Mouse (Mus musculus): ENCODE measurements at regions not wholly inside any gene's neighbourhood (a gene's known extent, or its start where the extent isn't known, plus 50 kb on each side); places are given as distances from the start of the nearest gene placed in this dataset.

DNA sequence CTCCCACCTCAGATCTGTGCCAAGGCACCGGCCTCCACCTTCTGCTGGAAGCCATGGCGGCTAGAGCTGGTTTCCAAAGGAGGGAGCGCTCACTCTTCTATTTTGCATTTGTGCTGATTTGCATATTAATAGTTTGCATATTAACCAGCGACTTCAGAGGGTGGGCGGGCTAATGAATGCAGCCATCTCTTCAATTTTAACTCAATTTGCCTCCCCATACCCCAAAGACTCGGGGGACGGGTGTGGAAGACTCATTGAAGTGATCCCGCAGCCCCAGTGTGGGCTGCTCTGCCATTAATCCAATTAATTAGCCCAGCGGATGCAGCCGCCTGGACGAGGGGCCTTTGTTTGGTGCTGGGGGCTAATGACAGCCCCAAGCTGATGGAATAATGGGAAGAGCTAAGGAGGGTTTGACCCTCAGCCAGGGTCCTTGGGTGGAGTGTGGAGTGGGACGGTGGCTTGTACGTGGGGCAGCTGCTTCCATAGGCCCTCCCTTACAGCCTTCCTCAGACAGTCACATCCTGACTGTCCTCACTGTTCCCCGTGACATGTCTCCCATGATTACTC, 103.0 kb downstream of the Gm26897 start:
- peak; percentile 89 for ATAC-seq
- Histone ChIP-seq H3K9me3 (no peaks in the 10 kb centered on the region), H3K4me1 (replicated peaks) (peaks cover 23% of the 10 kb centered on the region), H3K27me3 (peaks cover 30% of the 10 kb centered on the region), H3K27ac (peak overlapping the region; percentile 84), H3K36me3 (no peaks in the 10 kb centered on the region), H3K4me2 (replicated peaks) (peak overlapping the region; percentile 30), H3K9ac (replicated peaks) (no peak overlapping the region), H3K4me3 (replicated peaks) (no peak overlapping the region)
- WGBS: 5% methylated on average over 14 of the region's 14 CpGs

DNA sequence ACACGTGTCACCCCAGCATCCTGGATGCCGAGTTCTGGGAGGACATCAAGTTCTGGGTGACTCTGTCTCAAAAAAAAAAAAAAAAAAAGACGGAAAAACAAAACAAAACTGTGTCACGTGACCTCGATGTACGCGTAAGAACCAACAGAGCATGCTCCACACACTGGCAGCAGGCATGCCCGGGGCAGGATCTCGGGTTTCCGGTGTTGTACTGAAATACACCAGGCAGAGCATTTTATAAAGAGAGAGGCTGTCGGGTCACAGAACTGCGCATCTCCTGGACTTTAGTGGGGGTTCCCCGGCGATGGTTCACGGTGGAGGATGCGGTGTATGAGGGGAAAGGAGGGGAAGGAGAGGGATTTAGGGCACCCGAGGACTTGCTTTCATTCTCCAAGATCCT, 108.7 kb downstream of the Gm26897 start:
- ATAC-seq: no peak

DNA sequence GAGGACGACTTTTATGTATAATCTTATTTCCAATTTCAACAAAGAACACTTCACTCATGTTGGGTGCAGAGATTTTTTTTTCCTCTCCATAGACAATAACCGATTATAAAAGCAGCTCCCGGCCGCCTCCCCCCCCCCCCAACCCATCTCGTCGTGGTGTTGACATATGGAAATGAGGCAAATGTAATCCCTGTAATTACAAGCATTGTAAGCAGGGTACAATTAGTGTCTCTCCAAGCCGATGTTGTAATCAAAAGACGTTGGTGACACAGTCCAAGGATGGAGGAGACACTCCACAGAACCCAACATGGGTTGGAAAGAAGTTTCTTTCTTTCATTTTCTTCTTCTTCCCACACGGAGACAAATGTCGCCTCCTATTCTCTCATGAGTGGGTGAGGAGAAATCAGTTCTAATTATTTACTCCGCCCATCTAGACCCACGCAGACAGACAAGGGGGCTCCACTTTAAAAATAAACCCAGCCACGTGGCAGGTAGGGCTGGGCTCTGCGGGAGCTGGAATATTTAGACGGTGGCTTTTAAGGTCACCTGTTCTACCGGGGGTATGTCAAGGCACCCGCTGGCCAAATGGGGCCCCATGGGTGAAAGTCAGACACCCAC, 110.0 kb downstream of the Gm26897 start:
- Histone ChIP-seq H3K27me3 (peaks cover 18% of the 10 kb centered on the region), H3K27ac (peak overlapping the region; percentile 80), H3K9me3 (no peaks in the 10 kb centered on the region), H3K36me3 (no peaks in the 10 kb centered on the region), H3K4me3 (replicated peaks) (no peak overlapping the region), H3K9ac (replicated peaks) (no peak overlapping the region), H3K4me2 (replicated peaks) (peak overlapping the region; percentile 9; the same call in 1 of the 2 replicates), H3K4me1 (replicated peaks) (peaks cover 35% of the 10 kb centered on the region)
- WGBS: 23% methylated on average over 17 of the region's 17 CpGs
- peak; percentile 47; the same call in 1 of the 2 replicates for ATAC-seq

More for the DNA sequence above, 108.7 kb downstream of the Gm26897 start:
- H3K27me3 ChIP-seq: peaks cover 31% of the 10 kb centered on the region
- H3K36me3 ChIP-seq: no peaks in the 10 kb centered on the region
- H3K4me1 ChIP-seq (replicated peaks): peaks cover 35% of the 10 kb centered on the region
- 52% methylated on average over 17 of the region's 17 CpGs for WGBS
- no peak overlapping the region for H3K4me3 ChIP-seq (replicated peaks)
- H3K9ac ChIP-seq (replicated peaks): no peak overlapping the region
- no peaks in the 10 kb centered on the region for H3K9me3 ChIP-seq
- 0 out of 2 replicates have a peak overlapping the region, but pooled peaks have one; percentile 23 for H3K4me2 ChIP-seq (replicated peaks)
- peak overlapping the region; percentile 68; the same call in 1 of the 2 replicates for H3K27ac ChIP-seq

DNA sequence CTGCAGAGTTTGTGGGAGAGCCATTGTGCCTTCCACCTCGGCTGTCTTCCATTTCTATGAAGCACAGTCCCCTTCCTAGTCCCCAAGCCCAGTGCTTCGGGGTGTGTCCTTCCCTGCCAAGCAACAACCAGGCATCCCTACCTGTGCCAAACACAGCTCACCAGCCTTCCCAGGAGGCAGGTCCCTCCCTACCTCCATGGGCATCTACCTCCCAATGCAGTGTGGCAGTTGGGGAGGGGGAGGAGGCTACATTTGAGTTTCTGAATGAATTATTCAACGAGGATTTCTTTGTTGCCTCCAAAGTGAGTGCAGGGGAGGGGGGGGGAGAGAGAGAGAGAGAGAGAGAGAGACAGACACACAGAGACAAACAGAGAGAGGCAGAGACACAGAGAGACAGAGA, 110.8 kb downstream of the Gm26897 start:
- Histone ChIP-seq H3K36me3 (no peaks in the 10 kb centered on the region), H3K9me3 (no peaks in the 10 kb centered on the region), H3K9ac (replicated peaks) (no peak overlapping the region), H3K27ac (peak overlapping the region; percentile 80), H3K4me3 (replicated peaks) (no peak overlapping the region), H3K27me3 (peaks cover 10% of the 10 kb centered on the region), H3K4me2 (replicated peaks) (0 out of 2 replicates have a peak overlapping the region, but pooled peaks have one; percentile 9), H3K4me1 (replicated peaks) (peaks cover 35% of the 10 kb centered on the region)
- peak; percentile 30; the same call in 1 of the 2 replicates for ATAC-seq
- 20% methylated on average over 3 of the region's 3 CpGs for WGBS

DNA sequence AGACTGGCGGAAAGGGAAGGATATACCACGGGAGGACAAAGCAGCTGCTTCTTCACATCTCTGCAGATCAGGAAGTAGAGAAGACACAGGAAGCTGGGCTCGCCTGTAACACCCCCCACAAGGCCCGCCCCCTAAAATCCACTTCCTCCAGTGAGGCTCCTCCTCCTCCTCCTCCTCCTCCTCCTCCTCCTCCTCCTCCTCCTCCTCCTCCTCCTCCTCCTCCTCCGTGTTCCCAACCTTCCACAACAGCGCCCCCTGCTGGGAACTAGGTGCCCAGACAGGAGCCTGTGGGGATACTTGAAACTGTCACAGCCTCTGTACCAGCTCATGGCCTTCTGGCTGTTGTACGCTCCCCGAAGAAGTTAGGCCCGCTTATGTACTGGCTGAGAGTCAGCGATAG, 115.2 kb downstream of the Gm26897 start:
- no peak overlapping the region for H3K27ac ChIP-seq
- no peaks in the 10 kb centered on the region for H3K36me3 ChIP-seq
- H3K4me2 ChIP-seq (replicated peaks): no peak overlapping the region
- no peak overlapping the region for H3K4me3 ChIP-seq (replicated peaks)
- ATAC-seq: no peak
- peaks cover 15% of the 10 kb centered on the region for H3K27me3 ChIP-seq
- no peak overlapping the region for H3K9ac ChIP-seq (replicated peaks)
- H3K4me1 ChIP-seq (replicated peaks): peaks cover 26% of the 10 kb centered on the region
- H3K9me3 ChIP-seq: no peaks in the 10 kb centered on the region
- 79% methylated on average over 10 of the region's 10 CpGs for WGBS

DNA sequence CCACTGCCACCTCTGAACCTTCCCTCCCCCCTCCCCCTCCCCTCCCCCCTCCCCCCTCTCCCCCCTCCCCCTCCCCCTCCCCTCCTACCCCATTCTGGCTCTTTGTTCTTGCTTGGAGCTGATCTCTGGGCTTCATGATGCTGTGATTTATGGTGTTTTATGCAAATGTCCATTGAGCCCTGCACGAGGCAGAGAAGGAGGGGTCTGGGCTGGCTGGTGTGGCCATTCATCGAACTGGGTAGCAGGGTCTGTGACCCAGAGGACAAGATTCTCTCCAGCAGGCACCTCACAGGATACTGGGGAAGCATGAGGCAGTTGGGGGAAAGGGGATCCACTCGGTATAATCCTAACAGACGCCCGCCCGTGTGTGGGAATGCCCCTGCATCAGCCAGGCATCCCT, 119.0 kb downstream of the Gm26897 start:
- peaks cover 16% of the 10 kb centered on the region; the same call in 1 of the 2 replicates for H3K27me3 ChIP-seq
- no peak overlapping the region for H3K4me2 ChIP-seq (replicated peaks)
- no peak overlapping the region for H3K27ac ChIP-seq
- H3K9me3 ChIP-seq: no peaks in the 10 kb centered on the region
- H3K4me3 ChIP-seq (replicated peaks): no peak overlapping the region
- 39% methylated on average over 6 of the region's 6 CpGs for WGBS
- H3K4me1 ChIP-seq (replicated peaks): peaks cover 29% of the 10 kb centered on the region
- 0 out of 2 replicates have a peak, but pooled peaks have one; percentile 34 for ATAC-seq
- no peaks in the 10 kb centered on the region for H3K36me3 ChIP-seq
- no peak overlapping the region; the same call in 1 of the 2 replicates for H3K9ac ChIP-seq (replicated peaks)

DNA sequence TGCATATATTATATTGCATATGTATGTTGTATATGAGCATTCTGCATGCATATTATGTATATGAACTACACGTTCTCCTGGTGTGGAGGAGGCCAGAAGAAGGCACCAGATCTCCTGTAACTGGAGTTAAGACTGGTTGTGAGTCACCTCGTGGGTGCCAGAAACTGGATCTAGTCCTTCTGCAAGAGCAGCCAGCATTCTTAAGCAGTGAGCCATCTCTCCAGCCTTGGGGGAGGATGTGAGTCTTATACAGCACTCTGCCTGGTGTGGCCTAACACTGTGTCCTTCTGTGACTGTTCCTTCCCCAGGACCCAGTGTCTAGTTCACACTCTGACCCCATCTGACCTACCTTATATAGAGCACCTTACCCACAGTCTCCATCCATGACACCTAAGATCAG, 121.6 kb downstream of the Gm26897 start:
- 86% methylated on average over 2 of the region's 2 CpGs for WGBS
- no peaks in the 10 kb centered on the region for H3K9me3 ChIP-seq
- no peak for ATAC-seq
- H3K27ac ChIP-seq: no peak overlapping the region
- H3K9ac ChIP-seq (replicated peaks): no peak overlapping the region
- H3K4me2 ChIP-seq (replicated peaks): no peak overlapping the region
- H3K36me3 ChIP-seq: no peaks in the 10 kb centered on the region
- peaks cover 13% of the 10 kb centered on the region; the same call in 1 of the 2 replicates for H3K27me3 ChIP-seq
- peaks cover 38% of the 10 kb centered on the region for H3K4me1 ChIP-seq (replicated peaks)
- no peak overlapping the region for H3K4me3 ChIP-seq (replicated peaks)

DNA sequence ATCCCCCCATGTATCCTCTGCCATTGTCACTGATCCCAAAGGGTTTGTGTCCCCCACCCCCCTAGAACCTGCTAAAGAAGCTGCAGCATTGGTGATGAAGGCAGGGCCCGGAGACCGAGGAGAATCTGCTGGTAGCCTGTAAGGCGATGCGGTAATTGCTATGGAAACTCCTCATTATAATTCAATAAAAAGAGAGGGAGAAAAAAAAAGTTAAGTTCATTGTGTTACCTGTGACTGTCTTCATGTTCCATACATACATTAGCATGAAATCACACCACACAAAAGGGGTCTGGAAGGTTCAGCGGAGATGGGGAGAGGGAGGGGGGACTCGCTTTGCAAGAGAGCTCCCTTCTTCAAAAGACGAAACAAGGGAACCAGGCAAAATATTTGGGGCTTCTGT, 123.5 kb downstream of the Gm26897 start:
- H3K9me3 ChIP-seq: no peaks in the 10 kb centered on the region
- peak overlapping the region; percentile 22; the same call in 1 of the 2 replicates for H3K27ac ChIP-seq

DNA sequence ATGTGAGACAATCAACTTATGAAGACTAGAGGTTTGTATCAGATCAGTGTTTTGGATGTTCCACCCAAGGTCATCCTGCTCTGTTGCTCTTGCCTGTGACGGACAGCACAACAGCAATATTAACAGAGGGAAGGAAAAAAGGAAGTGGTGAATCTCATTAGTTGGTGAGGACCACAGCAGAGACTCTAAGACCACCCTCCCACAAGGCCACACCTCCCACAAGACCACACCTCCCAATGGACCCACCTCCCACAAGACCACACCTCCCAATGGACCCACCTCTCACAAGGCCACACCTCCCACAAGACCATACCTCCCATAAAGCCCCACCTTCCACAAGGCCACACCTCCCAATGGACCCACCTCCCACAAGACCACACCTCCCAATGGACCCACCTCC, 126.7 kb downstream of the Gm26897 start:
- no peak for ATAC-seq
- H3K36me3 ChIP-seq: no peaks in the 10 kb centered on the region
- H3K9me3 ChIP-seq: no peaks in the 10 kb centered on the region
- WGBS: 94% methylated on average over 1 of the region's 1 CpGs
- 0 out of 2 replicates have a peak, but pooled peaks cover 5% of the 10 kb centered on the region for H3K27me3 ChIP-seq
- H3K4me3 ChIP-seq (replicated peaks): no peak overlapping the region
- H3K27ac ChIP-seq: no peak overlapping the region
- no peak overlapping the region for H3K9ac ChIP-seq (replicated peaks)
- H3K4me1 ChIP-seq (replicated peaks): peaks cover 30% of the 10 kb centered on the region
- no peak overlapping the region for H3K4me2 ChIP-seq (replicated peaks)

More for the DNA sequence above, 123.5 kb downstream of the Gm26897 start:
- ATAC-seq: 0 out of 2 replicates have a peak, but pooled peaks have one; percentile 31
- H3K4me3 ChIP-seq (replicated peaks): no peak overlapping the region
- 28% methylated on average over 7 of the region's 7 CpGs for WGBS
- no peak overlapping the region for H3K9ac ChIP-seq (replicated peaks)
- peaks cover 38% of the 10 kb centered on the region for H3K4me1 ChIP-seq (replicated peaks)
- no peaks in the 10 kb centered on the region for H3K36me3 ChIP-seq
- H3K4me2 ChIP-seq (replicated peaks): no peak overlapping the region
- 0 out of 2 replicates have a peak, but pooled peaks cover 5% of the 10 kb centered on the region for H3K27me3 ChIP-seq

DNA sequence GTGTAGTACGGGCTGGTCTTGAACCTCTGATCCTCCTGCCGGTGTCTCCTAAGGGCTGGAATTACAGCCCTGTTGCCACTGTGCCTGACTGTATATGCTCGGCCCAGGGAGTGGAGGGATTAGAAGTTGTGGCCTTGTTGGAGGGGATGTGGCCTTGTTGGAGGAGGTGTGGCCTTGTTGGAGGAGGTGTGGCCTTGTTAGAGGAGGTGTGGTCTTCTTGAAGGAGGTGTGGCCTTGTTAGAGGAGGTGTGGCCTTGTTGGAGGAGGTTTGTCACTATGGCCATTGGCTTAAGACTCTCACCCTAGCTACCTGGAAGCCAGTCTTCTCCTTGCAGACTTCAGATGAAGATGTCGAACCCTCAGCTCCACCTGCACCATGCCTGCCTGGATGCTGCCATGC, 128.6 kb downstream of the Gm26897 start:
- no peak overlapping the region for H3K4me3 ChIP-seq (replicated peaks)
- WGBS: 89% methylated on average over 4 of the region's 4 CpGs
- H3K27ac ChIP-seq: no peak overlapping the region
- no peak overlapping the region for H3K4me2 ChIP-seq (replicated peaks)
- no peaks in the 10 kb centered on the region for H3K9me3 ChIP-seq
- H3K27me3 ChIP-seq: 0 out of 2 replicates have a peak, but pooled peaks cover 4% of the 10 kb centered on the region
- no peaks in the 10 kb centered on the region for H3K36me3 ChIP-seq
- H3K9ac ChIP-seq (replicated peaks): no peak overlapping the region
- ATAC-seq: no peak
- peaks cover 18% of the 10 kb centered on the region for H3K4me1 ChIP-seq (replicated peaks)

DNA sequence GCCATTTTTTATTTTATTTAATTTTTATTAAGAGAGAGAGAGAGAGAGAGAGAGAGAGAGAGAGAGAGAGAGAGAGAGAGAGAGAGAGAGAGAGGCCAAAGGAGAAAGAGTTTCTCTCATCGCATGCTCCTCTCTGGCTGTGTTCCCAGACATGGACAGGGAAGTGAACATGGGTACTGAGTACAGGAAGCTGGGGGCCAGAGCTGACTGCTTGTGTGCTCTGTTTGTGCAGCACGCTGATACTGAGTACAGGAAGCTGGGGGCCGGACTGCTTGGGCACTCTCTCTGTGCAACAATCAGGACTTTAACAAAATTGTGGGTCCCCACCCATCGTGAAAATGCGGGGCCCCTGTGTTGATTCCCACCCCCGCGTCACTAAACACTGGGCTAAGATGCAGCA, 130.2 kb downstream of the Gm26897 start:
- WGBS: 78% methylated on average over 7 of the region's 7 CpGs
- Histone ChIP-seq H3K4me2 (replicated peaks) (no peak overlapping the region), H3K27me3 (0 out of 2 replicates have a peak, but pooled peaks cover 5% of the 10 kb centered on the region), H3K9ac (replicated peaks) (no peak overlapping the region), H3K9me3 (no peaks in the 10 kb centered on the region), H3K27ac (no peak overlapping the region), H3K36me3 (no peaks in the 10 kb centered on the region), H3K4me3 (replicated peaks) (no peak overlapping the region), H3K4me1 (replicated peaks) (0 out of 2 replicates have a peak, but pooled peaks cover 5% of the 10 kb centered on the region)
- ATAC-seq: no peak

DNA sequence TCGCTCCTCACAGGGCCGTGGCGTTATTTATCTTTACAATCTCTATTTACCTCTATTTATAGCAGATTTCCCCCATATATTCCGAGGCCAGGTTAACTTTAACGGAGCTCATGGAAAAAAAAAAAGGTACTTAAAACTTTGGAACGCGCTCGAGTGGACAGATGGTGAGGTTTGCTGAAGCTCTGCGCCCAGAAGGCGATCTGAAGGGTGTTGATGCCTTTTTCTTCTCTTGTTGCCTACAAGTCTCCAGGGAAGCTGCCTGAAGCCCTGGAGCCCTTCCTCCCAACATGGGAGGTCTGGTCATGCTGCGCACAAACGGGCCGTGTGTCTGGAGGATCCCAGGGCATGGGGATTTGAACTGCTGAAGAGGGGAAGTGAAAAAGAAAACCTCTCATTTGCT, 130.9 kb downstream of the Gm26897 start:
- Histone ChIP-seq H3K9ac (replicated peaks) (no peak overlapping the region), H3K4me1 (replicated peaks) (0 out of 2 replicates have a peak, but pooled peaks cover 5% of the 10 kb centered on the region), H3K27ac (no peak overlapping the region), H3K4me3 (replicated peaks) (no peak overlapping the region), H3K9me3 (no peaks in the 10 kb centered on the region), H3K36me3 (no peaks in the 10 kb centered on the region), H3K27me3 (0 out of 2 replicates have a peak, but pooled peaks cover 5% of the 10 kb centered on the region), H3K4me2 (replicated peaks) (no peak overlapping the region)
- 73% methylated on average over 13 of the region's 13 CpGs for WGBS
- ATAC-seq: no peak
